Mouse (Mus musculus) hindbrain, embryonic 11.5 days (tissue): ENCODE results near the gene Cox14. TPM values are rescaled to one million over a fixed set of nuclear protein-coding genes. Genes with fewer than 3 reads are reported as not detected.
"Not testable (repeated sequence)": the region's sequence is repeated elsewhere in the genome, so short reads cannot be mapped to it uniquely, and the experiment has no call there.

ENCODE experiments used
- ATAC-seq: fragments of 200-750 bp; cut with Nextera tagmentation; 2 replicates; pipeline ENCODE4 v1.8.0; 2017; ENCODE audit warnings: mild to moderate bottlenecking, moderate TSS enrichment, moderate library complexity; ENCODE audit not compliant: low FRiP score
- DNase-seq: peaks from one replicate; pipeline ENCODE4 v3.0.0-alpha.2; 2015; ENCODE audit warnings: low spot score
- H3K27ac ChIP-seq: fragments of 300-500 bp; sonication (generic); 2 replicates; pipeline ENCODE4 v1.5.1; 2014; ENCODE audit warnings: mild to moderate bottlenecking, low read depth, low read length
- H3K27me3 ChIP-seq: fragments of 300-500 bp; sonication (generic); 2 replicates; pipeline ENCODE4 v1.6.1; 2014; ENCODE audit warnings: mild to moderate bottlenecking, low read length, moderate library complexity, mixed read lengths; ENCODE audit not compliant: control insufficient read depth, insufficient read depth
- H3K36me3 ChIP-seq: fragments of 300-500 bp; sonication (generic); 2 replicates; pipeline ENCODE4 v1.6.1; 2014; ENCODE audit warnings: mild to moderate bottlenecking, low read length, moderate library complexity, mixed read lengths; ENCODE audit not compliant: control insufficient read depth, insufficient read depth
- H3K4me1 ChIP-seq: fragments of 300-500 bp; sonication (generic); replicated peaks from 2 replicates; pipeline ENCODE4 v1.6.1; 2014; ENCODE audit warnings: low read length, mixed read lengths; ENCODE audit not compliant: control insufficient read depth, insufficient read depth
- H3K4me2 ChIP-seq: fragments of 300-500 bp; sonication (generic); replicated peaks from 2 replicates; pipeline ENCODE4 v1.6.1; 2014; ENCODE audit warnings: mild to moderate bottlenecking, low read depth, low read length
- H3K4me3 ChIP-seq: fragments of 300-500 bp; sonication (generic); 2 replicates; pipeline ENCODE4 v1.5.1; 2014; ENCODE audit warnings: low read depth, low read length
- H3K9ac ChIP-seq: fragments of 300-500 bp; sonication (generic); 2 replicates; pipeline ENCODE4 v1.6.1; 2014; ENCODE audit warnings: low read depth, low read length
- H3K9me3 ChIP-seq: fragments of 300-500 bp; sonication (generic); 2 replicates; pipeline ENCODE4 v1.6.1; 2016; ENCODE audit warnings: low read length; ENCODE audit not compliant: control insufficient read depth
- WGBS: fragments of 180-500 bp; shearing (Covaris S2); extraction: QIAGEN DNeasy Blood & Tissue Kit; methylation state at CpG from one replicate; pipeline ENCODE4 v1.1.7; 2014; 5-methylcytosine and 5-hydroxymethylcytosine counted together
- polyA plus RNA-seq: library from polyadenylated mRNA; unstranded; fragments of >200 nt; fragmentation: Nextera tagmentation; extraction: Ambion mirVana; gene quantifications from 2 replicates; pipeline ENCODE4 v1.2.1, GENCODE M21; 2014

Gene Cox14
- polyA plus RNA-seq, 1 experiment from 2014 or later: 148 TPM

- H3K27ac ChIP-seq: peak overlapping the region; percentile 70
- peak; percentile 54 for DNase-seq
- ATAC-seq: peak; percentile 59
Observed at GRCm38 (mm10) chr15:99691976-99692375, 33.4 kb upstream of the Cox14 start.

GRCm38 (mm10) chr15:99697309-99697708 lies 28.1 kb upstream of the Cox14 start:
- no peak for ATAC-seq
- no peak overlapping the region for H3K9ac ChIP-seq
- no peak overlapping the region for H3K27ac ChIP-seq
- H3K4me2 ChIP-seq: no peak overlapping the region
- H3K4me1 ChIP-seq: 0 out of 2 replicates have a peak, but pooled peaks cover under 1% of the 10 kb centered on the region
- DNase-seq: no peak
- no peaks in the 10 kb centered on the region for H3K27me3 ChIP-seq
- H3K36me3 ChIP-seq: no peaks in the 10 kb centered on the region
- WGBS: 35% methylated on average over 2 of the region's 2 CpGs
- no peak overlapping the region for H3K4me3 ChIP-seq
- no peaks in the 10 kb centered on the region for H3K9me3 ChIP-seq

More at GRCm38 (mm10) chr15:99691976-99692375, 33.4 kb upstream of the Cox14 start:
- Histone ChIP-seq H3K27me3 (no peaks in the 10 kb centered on the region), H3K4me2 (no peak overlapping the region), H3K4me1 (peaks cover 6% of the 10 kb centered on the region; the same call in 1 of the 2 replicates), H3K36me3 (no peaks in the 10 kb centered on the region), H3K9ac (peak overlapping the region; percentile 47), H3K4me3 (no peak overlapping the region), H3K9me3 (no peaks in the 10 kb centered on the region)
- 47% methylated on average over 9 of the region's 9 CpGs for WGBS

GRCm38 (mm10) chr15:99698533-99699085 lies 26.8 kb upstream of the Cox14 start:
- Histone ChIP-seq H3K9ac (no peak overlapping the region), H3K9me3 (no peaks in the 10 kb centered on the region), H3K27ac (no peak overlapping the region), H3K4me1 (peaks cover 8% of the 10 kb centered on the region), H3K4me2 (no peak overlapping the region), H3K36me3 (no peaks in the 10 kb centered on the region), H3K4me3 (no peak overlapping the region), H3K27me3 (no peaks in the 10 kb centered on the region)
- 39% methylated on average over 20 of the region's 20 CpGs for WGBS
- DNase-seq: no peak
- no peak for ATAC-seq

GRCm38 (mm10) chr15:99699715-99700114 lies 25.7 kb upstream of the Cox14 start:
- DNase-seq: no peak
- Histone ChIP-seq H3K27ac (no peak overlapping the region), H3K9ac (no peak overlapping the region), H3K4me2 (no peak overlapping the region), H3K4me1 (peaks cover 15% of the 10 kb centered on the region), H3K9me3 (no peaks in the 10 kb centered on the region), H3K27me3 (no peaks in the 10 kb centered on the region), H3K4me3 (no peak overlapping the region), H3K36me3 (no peaks in the 10 kb centered on the region)
- ATAC-seq: no peak
- 91% methylated on average over 10 of the region's 10 CpGs for WGBS

- peaks cover 18% of the 10 kb centered on the region for H3K4me1 ChIP-seq
- H3K4me2 ChIP-seq: no peak overlapping the region
- H3K4me3 ChIP-seq: no peak overlapping the region
- ATAC-seq: no peak
- no peaks in the 10 kb centered on the region for H3K9me3 ChIP-seq
- WGBS: 90% methylated on average over 18 of the region's 18 CpGs
- H3K27ac ChIP-seq: no peak overlapping the region
- H3K27me3 ChIP-seq: no peaks in the 10 kb centered on the region
- H3K9ac ChIP-seq: no peak overlapping the region
- no peaks in the 10 kb centered on the region for H3K36me3 ChIP-seq
- no peak for DNase-seq
Observed at GRCm38 (mm10) chr15:99700219-99701106, 25.0 kb upstream of the Cox14 start.

DNA sequence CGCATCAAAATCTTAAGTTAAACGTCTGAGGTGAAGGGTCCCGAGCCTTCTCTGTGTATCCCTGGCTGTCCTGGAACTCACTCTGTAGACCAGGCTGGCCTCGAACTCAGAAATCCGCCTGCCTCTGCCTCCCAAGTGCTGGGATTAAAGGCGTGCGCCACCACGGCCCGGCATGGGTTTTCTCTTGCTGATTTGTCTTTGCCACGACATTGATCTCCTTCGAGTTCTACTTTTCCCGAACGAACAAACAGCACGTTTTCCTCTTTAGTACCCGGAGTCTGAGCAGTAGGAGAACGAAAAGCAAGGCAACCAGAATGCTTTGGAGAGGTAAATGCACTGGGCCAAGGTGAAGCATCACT lies 23.8 kb upstream of the Cox14 start:
- H3K4me1 ChIP-seq: peaks cover 18% of the 10 kb centered on the region

DNA sequence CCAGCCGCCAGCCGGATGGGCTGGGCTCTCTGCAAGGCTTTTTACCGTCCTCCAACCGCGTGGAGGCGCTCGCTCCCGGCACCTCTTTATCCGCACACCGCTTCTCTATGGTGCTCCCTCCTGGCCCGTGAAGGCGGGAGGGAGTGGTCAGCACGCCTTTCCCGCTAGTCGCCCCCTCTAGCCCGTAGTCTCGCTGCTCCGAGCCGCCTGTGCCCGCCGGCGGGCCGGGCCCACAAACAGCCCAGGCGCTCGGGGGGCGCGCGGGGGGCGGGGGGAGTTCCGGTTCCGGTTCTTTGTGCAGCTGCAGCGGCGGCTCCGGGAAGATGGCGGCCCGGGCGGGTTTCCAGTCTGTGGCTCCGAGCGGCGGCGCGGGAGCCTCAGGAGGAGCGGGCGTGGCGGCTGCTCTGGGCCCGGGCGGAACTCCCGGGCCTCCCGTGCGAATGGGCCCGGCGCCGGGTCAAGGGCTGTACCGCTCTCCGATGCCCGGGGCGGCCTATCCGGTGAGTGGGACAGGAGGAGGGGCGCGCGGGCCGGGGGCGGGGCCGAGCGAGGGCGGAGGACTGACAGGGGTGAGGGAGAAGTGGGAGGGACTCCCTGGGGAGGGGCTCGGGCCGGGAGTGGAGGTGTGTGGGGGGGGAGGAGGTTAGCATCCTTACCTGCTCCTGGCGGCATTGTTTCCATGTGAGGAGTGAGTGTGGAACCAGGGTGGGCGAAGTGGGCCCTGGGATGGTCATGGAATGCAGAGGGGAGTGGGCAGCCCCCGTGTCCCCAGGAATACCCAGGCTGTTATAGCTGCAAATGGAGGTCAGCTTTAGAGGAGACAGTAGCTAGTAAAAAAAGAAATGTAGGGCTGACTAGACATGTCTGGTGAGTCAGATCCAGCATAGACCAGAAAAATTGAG lies 23.2 kb upstream of the Cox14 start, which contains the start of gene Smarcd1:
Gene Smarcd1, plus strand, starts transcription at position 131 of the 902 bp plus-strand sequence.
- Histone ChIP-seq H3K27ac (peak within 1 kb of the TSS; percentile 97), H3K4me3 (peak within 1 kb of the TSS; percentile 89), H3K4me1 (peaks cover 18% of the 10 kb centered on the region), H3K9me3 (no peaks in the 10 kb centered on the region), H3K36me3 (peaks cover 2% of the 10 kb centered on the region), H3K27me3 (no peaks in the 10 kb centered on the region), H3K4me2 (peak within 1 kb of the TSS; percentile 87), H3K9ac (peak within 1 kb of the TSS; percentile 98)
- ATAC-seq: peak; percentile 94
- WGBS: 1% methylated on average over 54 of the region's 71 CpGs
- DNase-seq: peak; percentile 97

More for the DNA sequence above, 23.8 kb upstream of the Cox14 start:
- peak overlapping the region; percentile 98 for H3K9ac ChIP-seq
- not testable (repeated sequence) for H3K4me2 ChIP-seq, DNase-seq, H3K27me3 ChIP-seq, H3K27ac ChIP-seq, H3K36me3 ChIP-seq, H3K9me3 ChIP-seq
- H3K4me3 ChIP-seq: peak overlapping the region; percentile 89
- peak; percentile 6; the same call in 1 of the 2 replicates for ATAC-seq
- WGBS: 50% methylated on average over 16 of the region's 16 CpGs

GRCm38 (mm10) chr15:99703104-99703503 lies 22.3 kb upstream of the Cox14 start:
- DNase-seq (no peak), ATAC-seq (no peak)
- Histone ChIP-seq H3K27ac (peak overlapping the region; percentile 97), H3K27me3 (no peaks in the 10 kb centered on the region), H3K4me2 (peak overlapping the region; percentile 87), H3K4me3 (peak overlapping the region; percentile 89), H3K9ac (peak overlapping the region; percentile 98), H3K9me3 (no peaks in the 10 kb centered on the region), H3K36me3 (peaks cover 10% of the 10 kb centered on the region), H3K4me1 (peaks cover 18% of the 10 kb centered on the region)
- WGBS: 60% methylated on average over 9 of the region's 9 CpGs
